Mouse (Mus musculus) kidney, postnatal 4 days (tissue): ENCODE data around the gene Cyp3a59.
"Not testable (repeated sequence)": the region's sequence is repeated elsewhere in the genome, so short reads cannot be mapped to it uniquely, and the experiment has no call there.

Experiments
- DNase-seq, 2 experiments: peaks; one replicate each; pipeline ENCODE4 v3.0.0; 2021; ENCODE audit warnings: mixed read lengths in 2 of 2

Cyp3a59 gene

GRCm38 (mm10) chr5:146078945-146079344 lies at the start of gene Cyp3a59:
Cyp3a59 (plus strand) TSS chr5:146079257.
- not testable (repeated sequence) for DNase-seq

DNA sequence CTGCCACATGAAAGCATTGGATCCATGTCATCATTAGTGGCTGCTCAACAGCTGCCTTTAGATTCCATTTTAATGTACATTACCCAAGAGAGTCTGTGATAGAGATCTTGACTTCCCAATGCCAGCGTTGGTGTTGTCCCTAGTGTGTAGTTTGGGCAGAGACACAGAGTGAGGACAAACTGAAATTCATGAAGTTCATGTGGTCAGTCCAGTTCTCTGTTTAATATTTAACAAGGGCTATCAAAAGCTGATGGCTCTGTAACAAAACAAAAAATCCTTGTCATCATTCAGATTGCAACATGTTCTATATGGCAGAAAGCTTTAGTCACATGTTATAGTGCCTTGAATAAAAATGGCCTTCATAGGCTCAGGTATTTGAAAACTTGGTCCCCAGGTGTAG lies 9.0 kb upstream of the Cyp3a59 start:
- DNase-seq, result no peak

DNA sequence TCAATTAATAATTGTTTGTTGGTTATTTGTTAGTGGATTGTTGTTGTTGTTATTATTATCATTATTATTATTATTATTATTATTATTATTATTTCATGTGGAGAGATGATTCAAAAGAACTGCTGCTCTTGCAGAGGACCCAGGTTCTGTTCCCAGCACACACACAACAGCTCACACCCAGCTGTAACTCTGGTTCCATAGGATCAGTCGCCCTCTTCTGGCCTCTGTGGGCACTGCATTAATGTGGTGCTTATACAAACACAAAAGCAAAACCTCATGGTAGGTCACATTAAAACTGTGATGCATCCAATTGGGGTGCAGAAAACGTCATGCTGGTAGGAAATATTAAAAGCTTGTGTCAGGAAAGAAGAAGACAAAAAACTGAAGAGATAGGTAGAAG lies 68.8 kb downstream of the Cyp3a59 start:
- peak in 1 of 2 experiments; percentile 11 for DNase-seq

DNA sequence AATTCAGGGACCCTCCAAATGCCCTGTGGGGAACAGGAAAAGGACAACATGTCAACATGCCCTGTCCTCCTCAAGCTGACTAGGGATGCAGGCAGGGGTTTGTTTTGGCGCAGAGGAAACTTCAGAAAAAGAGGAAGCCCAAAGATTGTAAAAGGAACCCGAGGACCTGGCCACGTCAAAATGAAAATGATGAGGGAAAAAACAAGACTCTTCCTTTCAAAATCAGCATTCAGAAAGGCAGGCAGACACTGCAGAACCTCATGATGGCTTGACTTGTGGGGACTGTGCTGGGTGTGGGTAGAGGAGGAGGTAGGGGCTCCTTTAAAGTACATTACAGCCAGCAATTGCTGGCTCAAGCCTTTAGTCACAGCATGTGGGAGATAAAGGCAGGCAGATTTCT lies 71.4 kb downstream of the Cyp3a59 start:
- no peak for DNase-seq

GRCm38 (mm10) chr5:146158326-146158725 lies 79.3 kb downstream of the Cyp3a59 start:
- not testable (repeated sequence) for DNase-seq

DNA sequence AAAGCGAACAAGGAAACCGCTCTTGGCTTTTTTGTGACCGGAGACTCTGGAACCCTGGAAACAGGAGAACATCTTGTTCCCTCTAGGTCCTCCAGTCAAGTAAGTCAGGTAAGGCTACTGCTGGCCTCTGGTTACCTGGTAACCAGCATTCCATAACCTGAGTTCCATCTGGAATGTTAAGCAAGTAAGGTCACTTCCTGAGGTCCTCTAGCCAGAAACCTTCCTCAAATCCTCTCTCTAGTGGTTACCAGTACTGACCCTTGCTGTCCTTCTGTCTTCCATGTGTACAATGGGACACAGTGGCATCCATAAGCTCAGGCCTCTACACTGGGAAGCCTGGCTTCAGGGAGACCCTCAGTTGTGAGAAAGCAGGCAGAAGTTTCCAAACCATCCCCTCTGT lies 81.4 kb downstream of the Cyp3a59 start, which contains the start of gene Gm5565:
Gm5565 (minus strand) TSS at position 101 of the 400 bp plus-strand sequence.
- not testable (repeated sequence) for DNase-seq
